Mouse (Mus musculus) left cerebral cortex, postnatal 10 days (tissue): ENCODE measurements around the gene Hnrnpa0. TPM values are rescaled to one million over a fixed set of nuclear protein-coding genes. Genes with fewer than 3 reads are reported as not detected.

ENCODE experiments used
- DNase-seq, 2 experiments: peaks; one replicate each; pipeline ENCODE4 v3.0.0; 2021 to 2022; ENCODE audit warnings: low spot score in 2 of 2, mixed read lengths in 1 of 2; ENCODE audit errors: extremely low spot score in 1 of 2
- intact Hi-C: fragments of 180-260 bp; cut with DNase I; formaldehyde crosslinking; loops from one replicate; pipeline ENCODE4 v1.15.1; 2025
- total RNA-seq, 2 experiments: library from RNA; stranded (reverse); gene quantifications; 2 replicates each; pipeline ENCODE4 v1.2.3; 2021

Hnrnpa0 gene
- total RNA-seq, 2 experiments from 2014 or later = 146 to 151 TPM

GRCm38 (mm10) chr13:58083521-58083920, 44.8 kb downstream of the Hnrnpa0 start:
- DNase-seq = peak in 1 of 2 experiments; percentile 10
- intact Hi-C loops = no loop called here

GRCm38 (mm10) chr13:58083048-58083447, 45.3 kb downstream of the Hnrnpa0 start:
- intact Hi-C loops = no loop called here

DNA sequence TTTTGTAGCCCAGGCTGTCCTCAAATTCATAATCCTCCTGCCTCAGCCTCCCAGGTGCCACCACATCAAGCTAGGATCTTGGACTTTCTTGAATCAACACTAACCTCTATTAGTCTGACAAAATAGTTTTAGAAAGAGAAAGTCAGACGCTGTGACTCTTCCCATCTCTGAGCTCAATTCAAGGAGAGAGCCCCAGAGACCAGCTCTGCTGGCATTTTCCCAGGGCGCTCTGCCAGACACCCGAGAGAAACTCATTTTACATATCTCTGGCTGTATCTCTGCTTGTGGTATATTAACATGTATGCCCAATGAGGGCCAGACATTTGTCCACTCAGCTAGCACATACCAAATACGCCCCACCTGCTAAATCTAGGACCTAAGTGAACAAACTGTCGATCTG, 50.0 kb downstream of the Hnrnpa0 start:
- peak in 1 of 2 experiments; percentile 17 for DNase-seq

More at GRCm38 (mm10) chr13:58083048-58083447, 45.3 kb downstream of the Hnrnpa0 start:
- DNase-seq = peak in 1 of 2 experiments; percentile 9

More for the DNA sequence above, 50.0 kb downstream of the Hnrnpa0 start:
- intact Hi-C loops = no loop called here

Other genes with a start within 250 kb of the Hnrnpa0 start
- 100 to 1,000 TPM; 276 to 302 TPM for gene Spock1, start 220.2 kb downstream of the Hnrnpa0 start, total RNA-seq
- 10 to 100 TPM; 24.2 to 24.3 TPM for gene Klhl3, start 15.0 kb downstream of the Hnrnpa0 start, total RNA-seq
- gene Idnk, start 29.1 kb upstream of the Hnrnpa0 start, total RNA-seq = 10 to 100 TPM; 22.3 to 25.1 TPM
- 100 to 1,000 TPM; 128 to 135 TPM for gene Ubqln1, start 87.1 kb upstream of the Hnrnpa0 start, total RNA-seq
- 10 to 100 TPM; 17.9 to 22.6 TPM for gene Gkap1, start 147.1 kb upstream of the Hnrnpa0 start, total RNA-seq
- gene Kif27, start 230.6 kb upstream of the Hnrnpa0 start, total RNA-seq = 1 to 10 TPM; 2.0 to 3.6 TPM